Mouse (Mus musculus) intestine, embryonic 15.5 days (tissue): ENCODE measurements around the gene Slc9a9. TPM values are rescaled to one million over a fixed set of nuclear protein-coding genes. Genes with fewer than 3 reads are reported as not detected.

Experiments used
- ATAC-seq: fragments of 200-750 bp; cut with Nextera tagmentation; 2 replicates; pipeline ENCODE4 v1.8.0; 2017; ENCODE audit warnings: moderate TSS enrichment, moderate library complexity
- H3K27ac ChIP-seq: fragments of 300-500 bp; sonication (generic); 2 replicates; pipeline ENCODE4 v1.5.1; 2015; ENCODE audit warnings: mild to moderate bottlenecking, inconsistent platforms
- H3K27me3 ChIP-seq: fragments of 300-500 bp; sonication (generic); replicated peaks from 2 replicates; pipeline ENCODE4 v1.6.1; 2015; ENCODE audit warnings: inconsistent platforms
- H3K36me3 ChIP-seq: fragments of 300-500 bp; sonication (generic); 2 replicates; pipeline ENCODE4 v1.6.1; 2015; ENCODE audit warnings: inconsistent platforms
- H3K4me1 ChIP-seq: fragments of 300-500 bp; sonication (generic); replicated peaks from 2 replicates; pipeline ENCODE4 v1.6.1; 2015; ENCODE audit warnings: inconsistent platforms
- H3K4me2 ChIP-seq: fragments of 300-500 bp; sonication (generic); replicated peaks from 2 replicates; pipeline ENCODE4 v1.6.1; 2015; ENCODE audit warnings: mild to moderate bottlenecking, inconsistent platforms
- H3K4me3 ChIP-seq: fragments of 300-500 bp; sonication (generic); replicated peaks from 2 replicates; pipeline ENCODE4 v1.5.1; 2015; ENCODE audit warnings: inconsistent platforms
- H3K9ac ChIP-seq: fragments of 300-500 bp; sonication (generic); 2 replicates; pipeline ENCODE4 v1.6.1; 2015; ENCODE audit warnings: inconsistent platforms
- H3K9me3 ChIP-seq: fragments of 300-500 bp; sonication (generic); 2 replicates; pipeline ENCODE4 v1.6.1; 2016; ENCODE audit warnings: inconsistent platforms
- WGBS: fragments of 180-500 bp; shearing (Covaris S2); methylation state at CpG from one replicate; pipeline ENCODE4 v1.1.7; 2015; 5-methylcytosine and 5-hydroxymethylcytosine counted together
- polyA plus RNA-seq: library from polyadenylated mRNA; unstranded; fragments of >200 nt; fragmentation: Nextera tagmentation; extraction: Ambion mirVana; gene quantifications from 2 replicates; pipeline ENCODE4 v1.2.1, GENCODE M21; 2015

The Slc9a9 gene
- polyA plus RNA-seq, 1 experiment from 2014 or later, result 2.4 TPM

DNA sequence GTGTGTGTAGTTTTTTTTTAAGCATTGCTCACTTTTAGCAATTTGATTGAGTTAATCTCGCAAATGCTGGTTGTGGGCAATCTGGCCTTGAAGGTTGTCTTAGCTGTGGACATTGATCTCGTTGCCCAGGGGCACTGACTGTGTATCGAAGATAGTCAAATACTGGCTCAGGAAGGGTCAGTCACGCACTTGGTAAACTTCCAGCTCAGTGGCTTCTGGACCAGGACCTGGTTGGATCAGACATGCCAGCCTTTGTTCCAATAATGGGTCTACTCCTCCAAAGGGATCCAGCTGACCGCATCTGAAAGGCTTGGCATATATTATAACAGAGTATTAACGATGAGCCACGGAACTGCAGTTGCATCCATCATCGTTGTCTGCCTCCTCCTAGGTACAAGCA is 489.2 kb downstream of the Slc9a9 start:
- Histone ChIP-seq H3K27ac (no peak overlapping the region), H3K4me2 (no peak overlapping the region), H3K9me3 (no peaks in the 10 kb centered on the region), H3K9ac (no peak overlapping the region), H3K4me1 (no peaks in the 10 kb centered on the region), H3K36me3 (no peaks in the 10 kb centered on the region), H3K27me3 (no peaks in the 10 kb centered on the region), H3K4me3 (no peak overlapping the region)
- no peak for ATAC-seq
- 83% methylated on average over 8 of the region's 8 CpGs for WGBS

DNA sequence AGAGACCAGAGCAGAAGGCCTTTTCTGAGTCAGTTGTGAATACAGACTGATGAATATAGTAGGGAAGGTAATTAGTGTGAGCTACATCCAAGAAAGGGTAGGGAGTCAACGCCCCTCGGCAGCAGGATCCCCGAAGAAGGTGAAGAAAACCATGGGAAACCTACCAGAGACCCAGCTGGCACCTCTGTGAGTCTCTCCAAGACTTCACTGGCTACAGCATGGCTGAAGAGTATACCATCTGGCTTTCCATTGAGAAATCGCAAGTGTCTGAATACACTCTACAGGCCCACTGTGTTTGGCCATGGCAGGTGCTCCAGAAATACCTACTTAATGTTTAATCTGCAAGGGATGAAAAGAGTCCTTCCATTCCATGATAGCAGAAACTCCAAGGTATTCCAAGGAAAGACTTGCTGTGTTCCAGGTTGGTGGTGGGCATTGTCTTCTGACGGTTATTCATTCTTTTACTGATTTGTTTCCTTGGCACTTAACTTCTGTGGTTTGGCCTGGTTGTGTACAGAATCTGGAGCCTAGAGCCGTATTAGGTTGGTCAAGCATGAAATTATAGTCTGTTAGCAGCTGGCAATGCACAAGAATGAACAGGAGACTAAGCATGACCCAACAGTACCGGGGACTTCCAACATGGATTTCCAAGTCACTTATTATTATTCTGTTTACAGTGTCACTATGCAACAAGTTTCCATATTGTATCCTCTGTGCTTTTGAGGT is 491.0 kb downstream of the Slc9a9 start:
- Histone ChIP-seq H3K9ac (no peak overlapping the region), H3K4me1 (no peaks in the 10 kb centered on the region), H3K27me3 (no peaks in the 10 kb centered on the region), H3K36me3 (no peaks in the 10 kb centered on the region), H3K4me3 (no peak overlapping the region), H3K4me2 (no peak overlapping the region), H3K9me3 (no peaks in the 10 kb centered on the region), H3K27ac (no peak overlapping the region)
- 93% methylated on average over 7 of the region's 7 CpGs for WGBS
- no peak for ATAC-seq

DNA sequence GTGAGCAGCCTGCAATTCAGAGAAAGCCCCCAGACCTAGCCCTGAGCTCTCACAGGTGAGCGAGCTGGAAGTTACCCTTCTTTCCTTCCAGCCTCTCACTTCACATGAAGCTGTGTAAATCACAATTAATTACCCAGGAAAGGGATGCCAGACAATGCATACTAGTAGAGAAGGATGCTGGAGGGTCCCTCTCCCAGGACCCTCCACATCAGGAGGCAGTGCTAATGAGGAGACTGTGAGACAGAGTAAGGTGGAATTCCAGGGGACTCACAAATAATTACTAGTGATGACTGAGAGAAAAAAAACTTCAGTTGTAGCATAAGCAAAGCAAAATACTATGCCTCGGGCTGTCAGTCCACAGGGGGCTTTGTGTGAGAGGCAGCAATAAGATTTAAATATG is 492.0 kb downstream of the Slc9a9 start:
- H3K27me3 ChIP-seq, result no peaks in the 10 kb centered on the region
- no peaks in the 10 kb centered on the region for H3K9me3 ChIP-seq
- WGBS, result 67% methylated on average over 2 of the region's 2 CpGs
- no peak overlapping the region for H3K9ac ChIP-seq
- H3K36me3 ChIP-seq, result no peaks in the 10 kb centered on the region
- H3K4me1 ChIP-seq, result no peaks in the 10 kb centered on the region
- no peak for ATAC-seq
- H3K4me3 ChIP-seq, result no peak overlapping the region
- H3K4me2 ChIP-seq, result no peak overlapping the region
- no peak overlapping the region for H3K27ac ChIP-seq

DNA sequence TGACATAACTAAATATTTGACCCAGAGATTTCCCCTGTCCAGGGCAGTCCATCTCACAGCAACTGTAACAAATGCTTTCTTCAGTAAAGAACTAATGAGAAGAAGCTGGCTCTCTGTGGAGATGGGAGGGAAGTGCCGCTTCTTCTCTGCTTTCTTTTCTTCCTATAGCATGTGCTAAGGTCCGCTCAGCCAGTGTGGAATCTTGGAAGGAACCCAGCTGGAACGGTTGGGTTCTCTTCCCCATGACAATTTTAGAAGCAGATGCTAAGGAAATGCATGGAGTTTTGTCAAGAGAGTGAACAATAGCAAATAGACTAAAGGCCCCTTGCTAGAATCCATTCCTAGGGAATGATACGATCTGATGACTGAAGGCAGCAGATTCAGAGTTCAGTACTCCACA is 496.5 kb downstream of the Slc9a9 start:
- H3K27ac ChIP-seq, result no peak overlapping the region
- 69% methylated on average over 4 of the region's 4 CpGs for WGBS

DNA sequence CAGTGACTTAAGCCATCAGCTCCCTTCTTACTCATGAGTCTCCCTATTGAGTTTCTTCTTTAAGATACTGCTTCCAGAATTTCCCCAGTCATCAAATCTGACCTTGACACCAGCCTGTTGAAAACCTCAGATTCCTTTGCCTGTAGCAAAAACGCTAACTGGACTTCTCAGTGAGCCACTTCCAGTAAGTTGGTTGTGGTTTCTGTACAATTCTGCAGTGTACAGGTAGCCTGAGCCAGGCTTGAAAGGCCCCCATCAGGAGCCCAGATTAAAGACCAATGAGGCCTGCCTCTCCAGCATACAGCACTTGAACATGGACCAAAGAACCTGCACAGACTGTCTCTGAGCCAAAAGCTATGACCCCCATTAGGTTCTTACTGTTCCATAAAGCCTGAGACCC is 498.1 kb downstream of the Slc9a9 start:
- 76% methylated on average over 1 of the region's 1 CpGs for WGBS
- no peak overlapping the region for H3K27ac ChIP-seq

More for the DNA sequence above, 496.5 kb downstream of the Slc9a9 start:
- no peak overlapping the region for H3K4me2 ChIP-seq
- H3K4me3 ChIP-seq, result no peak overlapping the region
- H3K9ac ChIP-seq, result no peak overlapping the region
- H3K9me3 ChIP-seq, result no peaks in the 10 kb centered on the region
- no peaks in the 10 kb centered on the region for H3K27me3 ChIP-seq
- no peaks in the 10 kb centered on the region for H3K36me3 ChIP-seq
- H3K4me1 ChIP-seq, result no peaks in the 10 kb centered on the region
- no peak for ATAC-seq

DNA sequence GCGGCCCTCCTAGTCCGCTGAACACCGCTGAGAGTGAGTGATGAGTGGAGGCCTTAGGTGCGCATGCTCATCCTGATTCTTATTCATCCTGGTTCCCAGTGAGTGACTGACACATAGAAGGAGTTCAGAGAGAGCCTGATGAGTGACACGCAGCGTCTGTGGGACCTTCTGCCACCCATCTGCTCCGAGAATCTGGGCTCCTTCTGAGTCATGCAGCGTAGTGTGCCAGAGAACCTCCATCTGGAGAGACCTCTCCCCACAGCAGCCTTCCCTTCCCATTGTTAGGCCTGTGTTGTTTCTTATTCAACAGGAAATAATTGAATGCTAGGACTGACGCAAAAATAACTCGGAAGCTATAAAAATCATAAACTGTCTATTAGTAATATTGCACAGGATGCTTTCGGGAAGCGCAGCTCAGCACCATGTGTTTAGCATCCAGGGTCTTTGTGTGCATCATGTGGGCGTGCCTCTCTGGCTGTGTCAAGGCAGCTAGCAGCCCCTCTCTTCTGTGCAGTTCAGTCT is 498.8 kb downstream of the Slc9a9 start:
- Histone ChIP-seq H3K27me3 (no peaks in the 10 kb centered on the region), H3K9me3 (no peaks in the 10 kb centered on the region), H3K27ac (no peak overlapping the region), H3K9ac (no peak overlapping the region), H3K4me3 (no peak overlapping the region), H3K4me2 (no peak overlapping the region), H3K4me1 (no peaks in the 10 kb centered on the region), H3K36me3 (no peaks in the 10 kb centered on the region)
- 73% methylated on average over 13 of the region's 13 CpGs for WGBS
- 0 out of 2 replicates have a peak, but pooled peaks have one; percentile 34 for ATAC-seq

More for the DNA sequence above, 498.1 kb downstream of the Slc9a9 start:
- ATAC-seq, result no peak
- H3K4me2 ChIP-seq, result no peak overlapping the region
- no peak overlapping the region for H3K9ac ChIP-seq
- no peaks in the 10 kb centered on the region for H3K27me3 ChIP-seq
- no peak overlapping the region for H3K4me3 ChIP-seq
- no peaks in the 10 kb centered on the region for H3K9me3 ChIP-seq
- no peaks in the 10 kb centered on the region for H3K4me1 ChIP-seq
- H3K36me3 ChIP-seq, result no peaks in the 10 kb centered on the region

DNA sequence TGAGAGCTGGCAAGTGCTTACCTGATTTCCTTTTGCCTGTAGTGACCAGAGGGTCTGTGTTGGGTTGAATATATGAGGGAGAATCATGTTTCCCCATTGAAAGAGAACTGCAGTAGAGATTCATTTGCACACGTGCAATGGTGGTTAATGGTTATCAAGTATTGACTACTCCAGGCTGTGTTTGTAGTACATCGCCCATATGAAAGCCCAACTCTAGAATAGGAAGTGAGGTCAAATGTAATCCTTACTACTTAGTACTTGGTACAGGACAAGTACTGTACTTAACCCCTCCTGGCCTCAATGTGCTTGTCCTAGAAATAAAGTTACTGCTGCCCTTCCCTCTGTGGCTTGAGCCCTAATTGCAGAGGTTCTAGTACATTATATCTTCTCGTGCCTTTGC is 508.5 kb downstream of the Slc9a9 start:
- no peak for ATAC-seq
- Histone ChIP-seq H3K27me3 (no peaks in the 10 kb centered on the region), H3K4me1 (peaks cover 3% of the 10 kb centered on the region), H3K9me3 (no peaks in the 10 kb centered on the region), H3K4me2 (no peak overlapping the region), H3K27ac (no peak overlapping the region), H3K36me3 (no peaks in the 10 kb centered on the region), H3K4me3 (no peak overlapping the region), H3K9ac (no peak overlapping the region)
- WGBS, result 86% methylated on average over 3 of the region's 3 CpGs

DNA sequence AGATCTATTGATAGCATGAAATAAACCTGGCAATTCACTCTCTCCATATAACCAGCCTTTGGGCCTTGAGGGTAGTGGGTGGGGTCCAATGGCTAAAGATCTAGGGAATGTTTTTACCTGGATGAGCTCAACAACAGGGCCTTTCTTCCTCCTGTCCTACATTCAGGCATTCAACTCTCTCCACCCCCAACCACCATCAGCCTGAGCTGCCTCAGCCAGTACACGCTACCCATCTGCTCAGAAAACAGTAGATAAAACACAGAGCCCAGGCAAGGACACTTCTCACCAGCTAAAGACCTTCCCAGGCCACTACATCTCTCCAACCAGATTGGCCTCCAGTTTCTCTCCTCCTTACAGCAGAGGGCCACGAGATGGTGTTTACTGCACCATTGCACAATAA is 510.3 kb downstream of the Slc9a9 start:
- Histone ChIP-seq H3K9ac (no peak overlapping the region), H3K9me3 (no peaks in the 10 kb centered on the region), H3K36me3 (no peaks in the 10 kb centered on the region), H3K27ac (no peak overlapping the region), H3K4me1 (peaks cover 3% of the 10 kb centered on the region), H3K4me2 (no peak overlapping the region), H3K27me3 (no peaks in the 10 kb centered on the region), H3K4me3 (no peak overlapping the region)
- 63% methylated on average over 2 of the region's 2 CpGs for whole genome bisulfite sequencing
- no peak for ATAC-seq

DNA sequence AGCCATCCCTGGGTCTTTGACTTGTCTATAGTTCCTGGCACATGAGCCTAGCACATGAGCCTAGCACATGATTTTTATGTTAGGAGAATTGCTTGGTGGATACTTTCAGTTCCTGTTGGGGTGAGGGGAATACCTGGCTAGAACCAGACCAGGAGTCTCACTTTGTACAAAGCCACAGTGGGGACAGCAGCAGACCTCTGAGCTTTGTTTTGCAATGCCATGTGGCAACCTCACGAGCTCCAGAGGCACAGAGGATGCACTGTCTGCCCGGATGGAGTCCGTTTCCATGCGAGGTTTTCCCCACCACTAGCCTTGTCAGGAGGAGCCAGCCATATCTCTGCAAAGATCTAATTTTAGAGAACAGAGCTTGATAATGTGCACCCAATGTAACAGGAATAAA is 510.9 kb downstream of the Slc9a9 start:
- no peaks in the 10 kb centered on the region for H3K36me3 ChIP-seq
- H3K27me3 ChIP-seq, result no peaks in the 10 kb centered on the region
- no peak; the same call in 1 of the 2 replicates for ATAC-seq
- peaks cover 3% of the 10 kb centered on the region for H3K4me1 ChIP-seq
- H3K9ac ChIP-seq, result no peak overlapping the region
- H3K4me3 ChIP-seq, result no peak overlapping the region
- H3K27ac ChIP-seq, result no peak overlapping the region
- WGBS, result 81% methylated on average over 4 of the region's 4 CpGs
- H3K9me3 ChIP-seq, result no peaks in the 10 kb centered on the region
- H3K4me2 ChIP-seq, result no peak overlapping the region

DNA sequence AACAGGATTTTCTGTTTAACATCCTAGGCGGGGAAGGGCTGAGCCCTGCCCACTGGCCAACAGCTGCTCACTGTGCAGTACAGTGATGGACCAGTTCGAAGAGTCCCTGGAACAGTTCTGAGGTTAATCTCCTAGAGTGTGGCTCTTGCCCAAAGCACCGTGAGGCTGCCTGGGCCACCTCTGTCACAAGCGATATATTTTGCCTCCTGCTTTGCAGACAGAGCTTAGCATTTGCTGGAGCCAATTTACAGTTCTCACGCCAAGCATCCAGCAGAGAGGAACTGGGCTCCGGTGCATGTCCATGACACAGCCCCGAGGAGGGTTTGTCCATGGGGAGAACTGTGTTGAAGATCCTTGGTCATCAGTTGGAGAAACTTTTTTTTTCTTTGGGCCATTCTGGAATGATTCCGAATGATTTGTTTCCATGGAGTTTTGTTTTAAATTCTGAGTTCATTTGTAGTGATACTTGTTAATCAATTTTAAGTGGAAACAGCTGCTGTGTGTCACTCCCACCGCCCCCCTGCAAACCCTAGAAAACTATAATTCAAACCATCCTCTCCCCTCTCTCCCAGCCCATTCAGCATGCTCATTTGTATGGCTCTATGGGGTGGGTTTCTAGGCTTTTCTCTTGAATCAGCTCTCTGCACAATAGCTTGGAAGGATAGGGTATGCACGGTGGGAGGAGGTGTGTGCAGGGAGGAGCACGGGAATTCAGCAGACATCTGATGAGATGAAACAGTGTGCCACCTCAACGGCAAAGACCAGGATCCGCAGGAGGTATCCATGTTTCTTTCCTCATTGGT is 511.7 kb downstream of the Slc9a9 start:
- no peaks in the 10 kb centered on the region for H3K36me3 ChIP-seq
- peak; percentile 76 for ATAC-seq
- 48% methylated on average over 13 of the region's 13 CpGs for WGBS
- no peaks in the 10 kb centered on the region for H3K27me3 ChIP-seq
- H3K27ac ChIP-seq, result peak overlapping the region; percentile 60
- H3K9ac ChIP-seq, result no peak overlapping the region
- H3K4me2 ChIP-seq, result no peak overlapping the region
- no peaks in the 10 kb centered on the region for H3K9me3 ChIP-seq
- peaks cover 3% of the 10 kb centered on the region for H3K4me1 ChIP-seq
- no peak overlapping the region for H3K4me3 ChIP-seq

DNA sequence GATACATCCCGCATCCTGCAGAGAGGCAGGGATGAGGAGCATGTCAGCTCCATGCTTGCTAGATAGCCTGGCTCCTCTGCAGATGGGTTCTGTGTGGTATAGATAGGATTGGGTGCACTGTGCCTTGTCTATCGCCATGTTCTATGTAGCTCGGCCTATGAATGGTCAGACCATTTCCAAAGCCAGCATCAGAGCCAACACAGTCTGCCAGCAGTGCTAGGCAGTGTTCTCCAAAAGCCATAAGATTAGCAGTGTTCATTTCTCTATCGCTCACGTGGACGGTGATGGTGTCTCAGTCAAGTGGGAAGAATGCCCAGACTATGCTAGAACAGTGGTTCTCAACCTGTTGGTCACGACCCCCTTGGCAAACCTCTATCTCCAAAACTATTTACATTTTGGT is 512.6 kb downstream of the Slc9a9 start:
- Histone ChIP-seq H3K36me3 (no peaks in the 10 kb centered on the region), H3K4me2 (no peak overlapping the region), H3K27me3 (no peaks in the 10 kb centered on the region), H3K9ac (no peak overlapping the region), H3K4me3 (no peak overlapping the region), H3K9me3 (no peaks in the 10 kb centered on the region), H3K4me1 (peaks cover 9% of the 10 kb centered on the region), H3K27ac (no peak overlapping the region)
- WGBS, result 91% methylated on average over 7 of the region's 7 CpGs
- no peak for ATAC-seq

DNA sequence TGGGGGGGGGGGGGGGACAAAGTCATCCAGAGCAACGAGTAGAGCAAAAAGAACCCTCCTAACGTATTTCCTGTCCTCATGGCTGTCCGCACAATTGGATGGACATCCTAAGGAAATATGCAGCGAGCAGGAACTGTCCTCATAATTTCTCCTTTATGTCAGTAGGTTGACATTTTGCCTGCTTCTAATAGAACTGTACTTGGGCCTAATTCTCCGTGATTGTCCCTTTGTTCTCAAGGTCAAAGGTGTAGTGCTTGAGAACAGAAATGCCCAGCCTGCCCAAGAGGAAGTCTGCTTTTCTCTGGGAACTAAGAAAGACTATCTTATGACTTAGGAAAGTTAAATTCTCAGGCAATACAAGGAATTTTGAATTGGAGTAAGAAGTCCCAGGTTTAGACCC is 514.7 kb downstream of the Slc9a9 start:
- H3K4me2 ChIP-seq, result no peak overlapping the region
- ATAC-seq, result no peak
- 69% methylated on average over 5 of the region's 5 CpGs for WGBS
- H3K9ac ChIP-seq, result no peak overlapping the region
- no peaks in the 10 kb centered on the region for H3K9me3 ChIP-seq
- no peaks in the 10 kb centered on the region for H3K27me3 ChIP-seq
- H3K27ac ChIP-seq, result no peak overlapping the region
- H3K4me1 ChIP-seq, result peaks cover 12% of the 10 kb centered on the region
- no peaks in the 10 kb centered on the region for H3K36me3 ChIP-seq
- H3K4me3 ChIP-seq, result no peak overlapping the region
